Mouse (Mus musculus) forebrain, embryonic 12.5 days (tissue): ENCODE data around the gene 1700016D06Rik. TPM values are rescaled to one million over a fixed set of nuclear protein-coding genes. Genes with fewer than 3 reads are reported as not detected.
A peak's percentile ranks its signal among the peaks of the same experiment; 100 is the strongest.

ENCODE experiments used
- ATAC-seq: fragments of 200-750 bp; cut with Nextera tagmentation; 2 replicates; pipeline ENCODE4 v1.8.0; 2017; ENCODE audit warnings: moderate TSS enrichment; ENCODE audit not compliant: low FRiP score
- H3K27ac ChIP-seq: fragments of 300-500 bp; sonication (generic); 2 replicates; pipeline ENCODE4 v1.5.1; 2016; ENCODE audit warnings: mild to moderate bottlenecking
- H3K27me3 ChIP-seq: fragments of 300-500 bp; sonication (generic); 2 replicates; pipeline ENCODE4 v1.6.1; 2016; ENCODE audit warnings: mild to moderate bottlenecking
- H3K36me3 ChIP-seq: fragments of 300-500 bp; sonication (generic); replicated peaks from 2 replicates; pipeline ENCODE4 v1.6.1; 2016; ENCODE audit warnings: mild to moderate bottlenecking
- H3K4me1 ChIP-seq: fragments of 300-500 bp; sonication (generic); 2 replicates; pipeline ENCODE4 v1.6.1; 2016
- H3K4me2 ChIP-seq: fragments of 300-500 bp; sonication (generic); 2 replicates; pipeline ENCODE4 v1.6.1; 2016; ENCODE audit warnings: mild to moderate bottlenecking, moderate library complexity
- H3K4me3 ChIP-seq: fragments of 300-500 bp; sonication (generic); replicated peaks from 2 replicates; pipeline ENCODE4 v1.5.1; 2016; ENCODE audit warnings: mild to moderate bottlenecking
- H3K9ac ChIP-seq: fragments of 300-500 bp; sonication (generic); 2 replicates; pipeline ENCODE4 v1.6.1; 2016; ENCODE audit warnings: mild to moderate bottlenecking
- H3K9me3 ChIP-seq: fragments of 300-500 bp; sonication (generic); 2 replicates; pipeline ENCODE4 v1.6.1; 2016
- WGBS: fragments of 180-500 bp; shearing (Covaris S2); methylation state at CpG from one replicate; pipeline ENCODE4 v1.1.7; 2016; 5-methylcytosine and 5-hydroxymethylcytosine counted together
- polyA plus RNA-seq: library from polyadenylated mRNA; unstranded; fragments of >200 nt; fragmentation: Nextera tagmentation; extraction: Ambion mirVana; gene quantifications from 2 replicates; pipeline ENCODE4 v1.2.1, GENCODE M21; 2016

The 1700016D06Rik gene
- polyA plus RNA-seq, 1 experiment from 2014 or later = not detected

DNA sequence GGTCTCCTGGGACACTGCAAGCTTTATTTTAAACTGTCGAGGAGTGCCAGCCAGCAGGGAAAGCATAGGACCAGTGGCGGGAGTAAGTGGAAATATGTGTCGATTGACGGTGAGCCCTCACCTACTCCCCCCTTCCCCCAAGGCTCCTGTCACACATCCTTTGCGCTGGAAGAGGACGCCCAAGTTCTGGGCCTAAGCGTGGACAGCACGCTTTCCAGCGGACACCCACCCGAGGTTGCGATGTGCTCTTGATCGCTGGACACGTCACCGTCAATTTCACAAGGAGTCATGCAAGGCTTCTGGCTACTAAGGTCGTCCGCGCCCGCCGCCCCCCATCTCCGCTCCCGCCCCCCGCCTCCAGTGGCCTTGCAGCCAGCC, 26.4 kb upstream of the 1700016D06Rik start:
- Histone ChIP-seq H3K27ac (peak overlapping the region; percentile 99), H3K27me3 (peaks cover 22% of the 10 kb centered on the region; the same call in 1 of the 2 replicates), H3K4me3 (peak overlapping the region; percentile 80), H3K9ac (peak overlapping the region; percentile 93), H3K36me3 (0 out of 2 replicates have a peak, but pooled peaks cover 2% of the 10 kb centered on the region), H3K9me3 (no peaks in the 10 kb centered on the region), H3K4me1 (peaks cover 33% of the 10 kb centered on the region), H3K4me2 (peak overlapping the region; percentile 74)
- ATAC-seq = peak; percentile 47
- under 1% methylated on average over 22 of the region's 22 CpGs for whole genome bisulfite sequencing

DNA sequence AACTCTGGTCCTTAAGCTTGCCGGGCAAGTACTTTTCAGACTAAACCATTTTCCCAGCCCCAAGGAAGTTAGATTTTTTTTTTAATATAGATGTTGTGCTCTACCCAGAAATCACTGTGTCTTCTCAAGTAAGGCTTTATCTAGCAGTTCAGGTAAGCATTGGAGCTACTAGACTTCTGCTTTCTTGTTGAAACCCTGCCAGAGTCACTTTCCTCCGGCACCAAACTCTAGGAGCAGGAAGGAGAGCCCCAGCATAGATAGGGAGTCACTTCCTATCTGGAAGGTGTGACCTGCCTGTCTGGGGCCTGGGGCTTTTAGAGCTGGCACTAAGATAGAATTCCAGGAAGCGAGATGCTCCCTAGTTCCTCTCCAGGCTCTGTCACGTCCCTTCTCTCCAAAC, 16.3 kb upstream of the 1700016D06Rik start:
- Histone ChIP-seq H3K4me2 (no peak overlapping the region), H3K4me1 (no peaks in the 10 kb centered on the region), H3K36me3 (no peaks in the 10 kb centered on the region), H3K27me3 (peaks cover 9% of the 10 kb centered on the region; the same call in 1 of the 2 replicates), H3K9me3 (no peaks in the 10 kb centered on the region), H3K27ac (no peak overlapping the region), H3K9ac (no peak overlapping the region), H3K4me3 (no peak overlapping the region)
- WGBS = 82% methylated on average over 4 of the region's 4 CpGs
- ATAC-seq = no peak

DNA sequence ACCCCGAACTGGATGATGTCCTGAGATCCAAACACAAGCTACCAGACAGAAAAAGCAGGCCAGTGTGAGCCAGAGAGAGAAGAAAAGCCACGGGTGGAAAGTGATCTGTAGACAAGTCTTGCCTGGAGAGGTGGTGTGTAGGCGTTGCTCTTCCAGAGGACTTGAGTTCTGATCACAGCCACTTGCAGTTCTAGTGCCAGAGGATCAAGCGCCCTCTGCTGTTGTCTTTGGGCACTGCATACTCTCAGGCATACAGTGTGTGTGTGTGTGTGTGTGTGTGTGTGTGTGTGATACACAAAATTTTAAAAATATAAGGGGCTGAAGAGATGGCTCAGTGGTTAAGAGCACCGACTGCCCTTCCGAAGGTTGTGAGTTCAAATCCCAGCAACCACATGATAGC, 11.4 kb upstream of the 1700016D06Rik start:
- 81% methylated on average over 6 of the region's 6 CpGs for WGBS
- Histone ChIP-seq H3K4me2 (no peak overlapping the region), H3K27me3 (no peaks in the 10 kb centered on the region), H3K4me3 (no peak overlapping the region), H3K9me3 (no peaks in the 10 kb centered on the region), H3K9ac (no peak overlapping the region), H3K4me1 (peaks cover 14% of the 10 kb centered on the region), H3K27ac (no peak overlapping the region), H3K36me3 (no peaks in the 10 kb centered on the region)
- no peak for ATAC-seq

- no peak for ATAC-seq
- Histone ChIP-seq H3K36me3 (no peaks in the 10 kb centered on the region), H3K9me3 (no peaks in the 10 kb centered on the region), H3K4me2 (no peak overlapping the region), H3K27me3 (no peaks in the 10 kb centered on the region), H3K27ac (no peak overlapping the region), H3K9ac (no peak overlapping the region), H3K4me1 (peaks cover 14% of the 10 kb centered on the region), H3K4me3 (no peak overlapping the region)
- WGBS = 46% methylated on average over 5 of the region's 5 CpGs
Measured at GRCm38 (mm10) chr8:11710415-11710814, 9.6 kb upstream of the 1700016D06Rik start.

- Histone ChIP-seq H3K27me3 (no peaks in the 10 kb centered on the region), H3K36me3 (no peaks in the 10 kb centered on the region), H3K9me3 (no peaks in the 10 kb centered on the region), H3K9ac (no peak overlapping the region), H3K4me3 (no peak overlapping the region), H3K4me2 (no peak overlapping the region), H3K27ac (no peak overlapping the region), H3K4me1 (peaks cover 14% of the 10 kb centered on the region)
- WGBS = 81% methylated on average over 3 of the region's 3 CpGs
- ATAC-seq = no peak
Measured at GRCm38 (mm10) chr8:11709542-11709941, 8.7 kb upstream of the 1700016D06Rik start.

GRCm38 (mm10) chr8:11708815-11709214, 8.0 kb upstream of the 1700016D06Rik start:
- WGBS = 72% methylated on average over 2 of the region's 2 CpGs
- Histone ChIP-seq H3K27me3 (no peaks in the 10 kb centered on the region), H3K27ac (no peak overlapping the region), H3K9ac (no peak overlapping the region), H3K9me3 (no peaks in the 10 kb centered on the region), H3K4me1 (peaks cover 14% of the 10 kb centered on the region), H3K36me3 (no peaks in the 10 kb centered on the region), H3K4me3 (no peak overlapping the region), H3K4me2 (no peak overlapping the region)
- no peak for ATAC-seq

DNA sequence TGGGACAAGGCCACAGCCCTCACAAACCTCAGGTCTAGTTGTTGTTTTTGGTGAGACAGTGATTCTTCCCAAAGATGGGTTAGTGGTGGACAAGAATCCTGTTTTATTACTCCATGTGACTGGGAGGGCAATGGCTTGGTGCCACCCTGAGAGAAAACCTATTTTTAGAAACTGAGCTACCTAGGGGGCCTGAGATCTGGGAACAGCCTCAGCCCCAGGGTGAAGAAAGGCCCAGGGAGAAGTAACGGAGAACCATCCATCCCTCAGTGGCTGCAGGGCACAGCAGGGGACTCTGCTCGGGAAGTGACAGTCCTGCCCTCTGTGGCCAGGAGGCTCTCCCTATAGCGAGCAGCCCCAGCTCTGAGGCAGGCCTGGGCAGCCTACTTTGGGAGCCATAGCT, 6.8 kb upstream of the 1700016D06Rik start:
- Histone ChIP-seq H3K4me3 (no peak overlapping the region), H3K4me2 (no peak overlapping the region), H3K4me1 (peaks cover 14% of the 10 kb centered on the region), H3K27ac (no peak overlapping the region), H3K9ac (no peak overlapping the region), H3K9me3 (no peaks in the 10 kb centered on the region), H3K27me3 (no peaks in the 10 kb centered on the region), H3K36me3 (no peaks in the 10 kb centered on the region)
- no peak for ATAC-seq
- WGBS = 18% methylated on average over 2 of the region's 3 CpGs

DNA sequence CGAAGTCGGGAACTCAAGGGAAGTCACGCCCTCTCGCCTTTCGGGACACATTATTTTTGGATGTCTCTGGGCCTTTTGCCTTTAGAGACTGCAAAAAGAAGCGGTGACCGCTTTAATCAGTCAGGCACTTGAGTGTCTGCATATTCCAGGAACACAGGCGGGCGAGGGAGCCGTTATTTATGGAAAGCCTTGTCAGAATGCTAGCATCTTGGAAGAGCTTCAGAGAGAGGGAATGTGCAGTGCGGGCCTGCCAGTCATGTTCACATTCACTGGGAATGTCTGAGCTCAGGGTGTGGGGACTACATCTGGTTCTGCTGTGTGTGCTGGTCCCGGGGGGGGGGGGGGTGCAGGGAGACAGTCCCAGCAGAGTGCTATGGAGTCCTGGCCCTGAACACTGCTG, 5.0 kb upstream of the 1700016D06Rik start:
- ATAC-seq = no peak
- no peak overlapping the region for H3K4me2 ChIP-seq
- H3K36me3 ChIP-seq = no peaks in the 10 kb centered on the region
- 90% methylated on average over 12 of the region's 12 CpGs for WGBS
- peaks cover 9% of the 10 kb centered on the region for H3K27me3 ChIP-seq
- H3K9ac ChIP-seq = no peak overlapping the region
- H3K4me1 ChIP-seq = peaks cover 9% of the 10 kb centered on the region; the same call in 1 of the 2 replicates
- H3K27ac ChIP-seq = no peak overlapping the region
- H3K4me3 ChIP-seq = no peak overlapping the region
- no peaks in the 10 kb centered on the region for H3K9me3 ChIP-seq

GRCm38 (mm10) chr8:11704716-11705420, 4.0 kb upstream of the 1700016D06Rik start:
- Histone ChIP-seq H3K4me3 (no peak overlapping the region), H3K27me3 (peaks cover 12% of the 10 kb centered on the region), H3K36me3 (no peaks in the 10 kb centered on the region), H3K4me2 (no peak overlapping the region), H3K9ac (no peak overlapping the region), H3K27ac (no peak overlapping the region), H3K4me1 (peaks cover 10% of the 10 kb centered on the region), H3K9me3 (no peaks in the 10 kb centered on the region)
- WGBS = 69% methylated on average over 6 of the region's 6 CpGs
- ATAC-seq = no peak

DNA sequence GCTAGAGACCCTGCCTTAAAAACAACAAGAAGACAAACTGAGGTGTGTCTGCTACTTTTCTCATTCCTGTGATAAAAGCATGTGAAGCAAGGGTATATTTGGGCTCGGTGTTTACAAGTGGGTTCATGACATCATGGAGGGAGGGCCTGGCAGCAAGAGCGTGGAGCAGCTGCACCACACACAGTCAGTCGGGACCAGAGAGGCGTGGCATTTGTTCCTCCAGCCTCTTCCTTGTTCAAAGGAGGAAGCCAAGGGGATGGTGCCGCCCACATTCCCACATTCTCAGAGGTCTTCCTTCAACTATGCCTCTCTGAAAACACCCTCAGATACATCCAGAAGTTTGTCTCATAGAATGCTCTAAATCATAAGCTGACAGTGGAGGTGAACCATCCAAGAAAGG, 2.9 kb upstream of the 1700016D06Rik start:
- no peaks in the 10 kb centered on the region for H3K36me3 ChIP-seq
- ATAC-seq = no peak
- H3K27me3 ChIP-seq = peaks cover 13% of the 10 kb centered on the region
- H3K4me2 ChIP-seq = no peak overlapping the region
- H3K27ac ChIP-seq = no peak overlapping the region
- H3K9me3 ChIP-seq = no peaks in the 10 kb centered on the region
- no peak overlapping the region for H3K4me3 ChIP-seq
- 84% methylated on average over 5 of the region's 5 CpGs for WGBS
- no peak overlapping the region for H3K9ac ChIP-seq
- peaks cover 9% of the 10 kb centered on the region for H3K4me1 ChIP-seq

DNA sequence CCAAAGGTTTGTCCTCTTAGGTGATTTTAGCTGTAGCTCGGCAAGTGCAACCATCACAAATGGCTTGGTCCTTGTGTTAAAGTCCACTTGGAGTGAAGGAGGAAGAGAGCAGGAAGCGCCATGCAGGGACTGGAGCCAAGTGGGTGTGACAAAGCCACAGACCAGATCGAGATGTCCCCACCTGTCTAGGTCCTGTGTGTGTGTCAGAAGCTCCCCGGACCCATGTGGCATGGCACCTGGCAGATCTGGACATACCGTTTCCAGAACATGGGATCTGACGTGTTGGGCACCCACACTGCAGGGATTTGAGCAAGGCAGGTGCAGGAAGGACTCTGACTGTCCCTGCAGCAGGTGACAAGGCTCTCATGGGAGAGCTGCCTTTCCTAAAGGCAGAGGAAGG, 565 bp upstream of the 1700016D06Rik start:
- Histone ChIP-seq H3K4me2 (no peak overlapping the region), H3K36me3 (no peaks in the 10 kb centered on the region), H3K9me3 (no peaks in the 10 kb centered on the region), H3K9ac (no peak overlapping the region), H3K27ac (no peak overlapping the region), H3K4me1 (peaks cover 6% of the 10 kb centered on the region), H3K27me3 (peaks cover 15% of the 10 kb centered on the region), H3K4me3 (no peak overlapping the region)
- no peak for ATAC-seq
- WGBS = 88% methylated on average over 6 of the region's 6 CpGs

- no peaks in the 10 kb centered on the region for H3K9me3 ChIP-seq
- ATAC-seq = peak; percentile 78
- peaks cover 6% of the 10 kb centered on the region for H3K4me1 ChIP-seq
- H3K27me3 ChIP-seq = peaks cover 15% of the 10 kb centered on the region
- no peaks in the 10 kb centered on the region for H3K36me3 ChIP-seq
- H3K4me2 ChIP-seq = peak overlapping the region; percentile 47
- H3K27ac ChIP-seq = no peak overlapping the region
- H3K9ac ChIP-seq = peak overlapping the region; percentile 36; the same call in 1 of the 2 replicates
- WGBS = 38% methylated on average over 26 of the region's 26 CpGs
- H3K4me3 ChIP-seq = peak overlapping the region; percentile 16
Measured at GRCm38 (mm10) chr8:11700060-11701032, 517 bp downstream of the 1700016D06Rik start.
